Mouse (Mus musculus) stomach, postnatal 0 days (tissue): ENCODE measurements around the gene Mov10l1. TPM values are rescaled to one million over a fixed set of nuclear protein-coding genes. Genes with fewer than 3 reads are reported as not detected.

ENCODE experiments used
- ATAC-seq: fragments of 200-750 bp; cut with Nextera tagmentation; 2 replicates; pipeline ENCODE4 v1.8.0; 2017; ENCODE audit not compliant: low FRiP score, low TSS enrichment
- DNase-seq: peaks from one replicate; pipeline ENCODE4 v3.0.0-alpha.2; 2016; ENCODE audit warnings: low spot score
- H3K27ac ChIP-seq: fragments of 300-500 bp; sonication (generic); replicated peaks from 2 replicates; pipeline ENCODE4 v1.5.1; 2014; ENCODE audit warnings: mild to moderate bottlenecking, control low read depth
- H3K27me3 ChIP-seq: fragments of 300-500 bp; sonication (generic); 2 replicates; pipeline ENCODE4 v1.6.1; 2014; ENCODE audit warnings: low read length; ENCODE audit not compliant: control insufficient read depth, insufficient read depth
- H3K36me3 ChIP-seq: fragments of 300-500 bp; sonication (generic); 2 replicates; pipeline ENCODE4 v1.6.1; 2014; ENCODE audit warnings: low read length, mixed read lengths; ENCODE audit not compliant: control insufficient read depth, insufficient read depth
- H3K4me1 ChIP-seq: fragments of 300-500 bp; sonication (generic); replicated peaks from 2 replicates; pipeline ENCODE4 v1.6.1; 2014; ENCODE audit warnings: antibody characterized with exemption; ENCODE audit not compliant: control insufficient read depth, insufficient read depth
- H3K4me2 ChIP-seq: fragments of 300-500 bp; sonication (generic); replicated peaks from 2 replicates; pipeline ENCODE4 v1.6.1; 2014; ENCODE audit warnings: low read depth, mild to moderate bottlenecking, control low read depth, moderate library complexity
- H3K4me3 ChIP-seq: fragments of 300-500 bp; sonication (generic); 2 replicates; pipeline ENCODE4 v1.5.1; 2014; ENCODE audit warnings: low read depth, low read length, control low read depth
- H3K9ac ChIP-seq: fragments of 300-500 bp; sonication (generic); 2 replicates; pipeline ENCODE4 v1.6.1; 2014; ENCODE audit warnings: mild to moderate bottlenecking, low read length, control low read depth, mixed read lengths
- H3K9me3 ChIP-seq: fragments of 300-500 bp; sonication (generic); 2 replicates; pipeline ENCODE4 v1.6.1; 2016; ENCODE audit warnings: low read length; ENCODE audit not compliant: control insufficient read depth
- CTCF ChIP-seq: IDR thresholded peaks from 2 replicates; pipeline ENCODE4 v1.5.1; 2016; ENCODE audit warnings: antibody characterized with exemption, low read depth, mild to moderate bottlenecking, moderate library complexity
- EP300 ChIP-seq: optimal IDR thresholded peaks from 2 replicates; pipeline ENCODE3; 2016; ENCODE audit warnings: antibody characterized with exemption
- WGBS: fragments of 180-500 bp; shearing (Covaris S2); extraction: QIAGEN DNeasy Blood & Tissue Kit; methylation state at CpG from one replicate; pipeline ENCODE4 v1.1.7; 2014; 5-methylcytosine and 5-hydroxymethylcytosine counted together
- polyA plus RNA-seq: library from polyadenylated mRNA; unstranded; fragments of >200 nt; fragmentation: Nextera tagmentation; extraction: Ambion mirVana; gene quantifications from 2 replicates; pipeline ENCODE4 v1.2.1, GENCODE M21; 2015

The Mov10l1 gene
- polyA plus RNA-seq, 1 experiment from 2014 or later = not detected

GRCm38 (mm10) chr15:89083906-89084305, 101.2 kb downstream of the Mov10l1 start:
- no peak for ATAC-seq
- H3K4me2 ChIP-seq = no peak overlapping the region
- no peak overlapping the region for H3K9ac ChIP-seq
- no peaks in the 10 kb centered on the region for H3K4me1 ChIP-seq
- H3K36me3 ChIP-seq = peaks cover 26% of the 10 kb centered on the region
- H3K9me3 ChIP-seq = no peaks in the 10 kb centered on the region
- WGBS = 100% methylated on average over 1 of the region's 1 CpGs
- H3K4me3 ChIP-seq = no peak overlapping the region
- DNase-seq = no peak
- H3K27ac ChIP-seq = no peak overlapping the region
- no peaks in the 10 kb centered on the region for H3K27me3 ChIP-seq
- no peak for TF ChIP-seq CTCF

GRCm38 (mm10) chr15:89084826-89085225, 102.1 kb downstream of the Mov10l1 start:
- Histone ChIP-seq H3K4me3 (no peak overlapping the region), H3K36me3 (peaks cover 26% of the 10 kb centered on the region), H3K27me3 (no peaks in the 10 kb centered on the region), H3K9ac (no peak overlapping the region), H3K9me3 (no peaks in the 10 kb centered on the region), H3K4me2 (no peak overlapping the region), H3K4me1 (no peaks in the 10 kb centered on the region; the same call in 1 of the 2 replicates), H3K27ac (no peak overlapping the region)
- DNase-seq (no peak), ATAC-seq (no peak)
- no peak for TF ChIP-seq CTCF
- no peak for TF ChIP-seq EP300
- 79% methylated on average over 2 of the region's 2 CpGs for WGBS

- peak within 1 kb of the TSS; percentile 96 for H3K4me2 ChIP-seq
- peak within 1 kb of the TSS; percentile 96 for H3K9ac ChIP-seq
- WGBS = under 1% methylated on average over 31 of the region's 38 CpGs
- DNase-seq (peak; percentile 94), ATAC-seq (peak; percentile 93)
- no peaks in the 10 kb centered on the region; the same call in 1 of the 2 replicates for H3K4me1 ChIP-seq
- peaks cover 26% of the 10 kb centered on the region for H3K36me3 ChIP-seq
- TF ChIP-seq CTCF (no peak), EP300 (no peak)
- peak within 1 kb of the TSS; percentile 94 for H3K27ac ChIP-seq
- no peaks in the 10 kb centered on the region for H3K9me3 ChIP-seq
- peak within 1 kb of the TSS; percentile 93 for H3K4me3 ChIP-seq
- no peaks in the 10 kb centered on the region for H3K27me3 ChIP-seq
Measured at GRCm38 (mm10) chr15:89088607-89089247, 106.0 kb downstream of the Mov10l1 start, which contains the start of gene Selenoo. TSS of gene Selenoo (plus strand) at chr15:89089084.

GRCm38 (mm10) chr15:89089248-89090051, 106.7 kb downstream of the Mov10l1 start:
- Histone ChIP-seq H3K4me2 (peak overlapping the region; percentile 96), H3K27ac (peak overlapping the region; percentile 94), H3K9ac (peak overlapping the region; percentile 96), H3K36me3 (peaks cover 27% of the 10 kb centered on the region), H3K4me3 (peak overlapping the region; percentile 93), H3K27me3 (no peaks in the 10 kb centered on the region), H3K4me1 (no peaks in the 10 kb centered on the region; the same call in 1 of the 2 replicates), H3K9me3 (no peaks in the 10 kb centered on the region)
- ATAC-seq (peak; percentile 56), DNase-seq (peak; percentile 77)
- TF ChIP-seq CTCF (no peak; the same call in 1 of the 2 replicates), EP300 (no peak)
- 3% methylated on average over 45 of the region's 68 CpGs for WGBS

GRCm38 (mm10) chr15:89090662-89091061, 108.0 kb downstream of the Mov10l1 start:
- peaks cover 26% of the 10 kb centered on the region for H3K36me3 ChIP-seq
- WGBS = 83% methylated on average over 4 of the region's 4 CpGs
- TF ChIP-seq CTCF = no peak
- TF ChIP-seq EP300 = no peak
- H3K4me2 ChIP-seq = no peak overlapping the region
- no peaks in the 10 kb centered on the region; the same call in 1 of the 2 replicates for H3K4me1 ChIP-seq
- DNase-seq (no peak), ATAC-seq (no peak)
- no peak overlapping the region for H3K27ac ChIP-seq
- no peaks in the 10 kb centered on the region for H3K9me3 ChIP-seq
- no peaks in the 10 kb centered on the region for H3K27me3 ChIP-seq
- H3K4me3 ChIP-seq = no peak overlapping the region
- H3K9ac ChIP-seq = no peak overlapping the region
